Mouse (Mus musculus): ENCODE measurements around the gene 4930415L06Rik.

Gene 4930415L06Rik

GRCm38 (mm10) chrX:89932752-89933151 is at the start of gene 4930415L06Rik:
TSS of gene 4930415L06Rik (minus strand) at chrX:89932852.
- no peak for DNase-seq (ENCODE audit: low read depth, low spot score)

DNA sequence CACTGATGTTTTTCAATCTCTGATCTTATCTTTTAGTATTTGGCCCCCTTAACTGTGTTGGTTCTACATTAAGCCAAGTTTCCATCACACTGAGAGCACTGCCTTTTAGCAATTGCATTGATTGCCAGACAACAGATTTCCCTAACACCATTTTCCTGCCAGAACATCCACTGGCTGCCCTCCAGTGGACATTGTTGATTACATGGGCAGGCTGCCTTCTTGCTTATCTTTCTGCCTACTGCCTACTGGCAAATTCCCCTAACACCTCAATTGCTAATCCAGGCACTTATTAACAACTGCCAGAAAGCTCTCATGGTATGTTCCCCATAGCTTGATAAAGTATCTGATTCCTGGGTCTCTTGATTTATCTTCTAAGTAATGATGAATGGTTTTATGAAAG is 46.0 kb upstream of the 4930415L06Rik start:
- no peak for DNase-seq (ENCODE audit: low read depth, low spot score)

DNA sequence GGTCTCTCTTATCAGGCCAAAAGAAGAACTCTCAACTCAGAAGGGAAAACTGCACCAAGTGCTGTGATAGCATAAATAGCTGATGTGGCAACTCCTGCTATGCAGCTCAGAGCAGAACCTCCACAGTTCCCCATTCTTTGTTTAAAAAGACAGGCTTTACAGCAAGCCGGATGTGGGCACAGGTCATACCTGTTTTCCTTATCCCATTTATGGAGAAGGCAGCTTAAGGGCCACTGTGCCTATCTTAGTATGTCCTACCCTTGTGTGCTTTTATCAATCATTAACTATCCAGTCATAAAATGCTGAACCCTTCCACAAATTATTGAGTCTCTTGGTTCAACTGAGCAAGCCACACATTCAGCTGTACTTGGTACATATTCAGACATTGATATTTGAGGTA is 27.8 kb downstream of the 4930415L06Rik start:
- no peak for DNase-seq (ENCODE audit: low read depth, low spot score)
